ENCODE assay signal across 12 mouse cellular contexts in the genomic region with DNA sequence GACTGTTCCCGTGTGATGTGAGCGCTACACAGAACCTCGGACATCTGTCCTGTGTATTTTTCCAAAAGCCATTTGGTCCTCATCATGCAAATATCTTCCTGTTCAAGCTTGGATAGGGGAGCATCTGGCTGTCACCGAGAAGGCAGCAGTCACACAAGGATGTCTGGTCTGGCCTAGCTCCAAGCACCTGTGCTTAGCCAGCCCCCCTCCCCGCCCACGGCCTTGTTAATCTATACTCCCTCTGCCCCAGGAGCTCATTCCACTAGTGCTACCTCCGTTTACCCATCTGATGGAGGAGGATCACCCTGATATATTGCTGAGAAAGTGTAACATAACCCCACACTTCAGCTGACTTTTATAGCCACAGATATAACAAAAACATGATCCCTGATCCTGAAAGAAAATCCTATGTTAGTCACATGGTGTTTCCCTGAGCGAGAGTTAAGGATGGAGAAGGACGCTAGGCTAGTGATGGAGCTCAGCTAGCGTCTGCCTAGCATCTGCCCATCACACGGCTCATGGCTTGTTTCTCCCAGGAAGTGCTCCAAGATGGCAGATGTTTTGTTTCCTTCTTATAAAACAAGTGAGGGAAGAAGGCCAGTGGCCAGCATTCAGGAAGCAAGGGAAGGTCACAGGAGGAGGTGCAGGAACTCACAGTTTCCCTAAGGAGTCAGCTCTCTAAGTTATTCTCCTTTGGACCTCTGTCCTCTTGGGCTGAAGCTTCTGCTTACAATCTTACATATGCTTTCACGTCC.
DNase-seq lines count a peak whose midpoint lies in the region; ATAC-seq and TF ChIP-seq lines count a peak whose summit lies in the region.
"Had no signal": no experiment of that assay in that cellular context is flagged by ENCODE, and none has a peak within 500 bp of the region (broad histone marks: within the 10 kb centered on the region; RNA-seq: fewer than 3 reads in every experiment).

No protein-coding gene starts in this region.

- ATAC-seq in embryonic facial prominence, embryonic 12.5 days (ENCODE audit: insufficient number of reproducible peaks, insufficient read depth, low FRiP score, low TSS enrichment), result no peak
- ATAC-seq in kidney, postnatal 0 days (replicated peaks; ENCODE audit: low FRiP score, low read depth), result no peak
- ATAC-seq: intestine, embryonic 15.5 days had no signal

- no peak for TF ChIP-seq CTCF in kidney, postnatal 0 days (IDR thresholded peaks at IDR 0.05; ENCODE audit: low read depth)

- H3K4me1 ChIP-seq in embryonic facial prominence, embryonic 12.5 days, result peaks cover 65% of the 10 kb centered on the region
- H3K4me1 ChIP-seq in embryonic facial prominence, embryonic 10.5 days, result peaks cover 89% of the 10 kb centered on the region
- peaks cover 20% of the 10 kb centered on the region for H3K4me1 ChIP-seq in kidney, postnatal 0 days (replicated peaks; ENCODE audit: insufficient read depth, low read length)

- no peaks in the 10 kb centered on the region for H3K36me3 ChIP-seq in embryonic facial prominence, embryonic 12.5 days
- no peaks in the 10 kb centered on the region for H3K36me3 ChIP-seq in embryonic facial prominence, embryonic 10.5 days (replicated peaks)
- no peaks in the 10 kb centered on the region for H3K36me3 ChIP-seq in kidney, postnatal 0 days (ENCODE audit: insufficient read depth, low read length)
- H3K36me3 ChIP-seq: heart, embryonic 13.5 days; intestine, embryonic 15.5 days; liver, embryonic 13.5 days had no signal

- no peaks in the 10 kb centered on the region for H3K27me3 ChIP-seq in embryonic facial prominence, embryonic 12.5 days
- H3K27me3 ChIP-seq in embryonic facial prominence, embryonic 10.5 days (replicated peaks; ENCODE audit: low read depth, poor library complexity, severe bottlenecking), result no peaks in the 10 kb centered on the region
- no peaks in the 10 kb centered on the region for H3K27me3 ChIP-seq in kidney, postnatal 0 days (ENCODE audit: insufficient read depth, low read length)
- H3K27me3 ChIP-seq: heart, embryonic 13.5 days; intestine, embryonic 15.5 days; liver, embryonic 13.5 days had no signal

- no peak for DNase-seq in embryonic facial prominence, embryonic 10.5 days (ENCODE audit: low spot score)
- peak; percentile 49 for DNase-seq in kidney, postnatal 0 days (ENCODE audit: low spot score)
- DNase-seq in kidney, adult 11 months, result no peak
- peak; percentile 24 for DNase-seq in 3T3-L1 (ENCODE audit: low read depth, low spot score)
- DNase-seq in heart, postnatal 10 days, result peak; percentile 48 to 57
- DNase-seq in embryo, embryonic 10 days (ENCODE audit: low spot score), result no peak
- no peak for DNase-seq in frontal cortex, postnatal 25 days (ENCODE audit: low spot score in 2 of 2)
- DNase-seq: liver, embryonic 13.5 days; retina, postnatal 1 day had no signal

- intact Hi-C loops in heart, postnatal 10 days (cut with DNase I), result no loop called here

- WGBS in embryonic facial prominence, embryonic 12.5 days, result 44% methylated on average over 12 of the region's 12 CpGs
- WGBS in embryonic facial prominence, embryonic 10.5 days, result 68% methylated on average over 12 of the region's 12 CpGs
- WGBS in kidney, postnatal 0 days, result 37% methylated on average over 12 of the region's 12 CpGs

- no peak overlapping the region for H3K4me2 ChIP-seq in embryonic facial prominence, embryonic 12.5 days (replicated peaks)
- H3K4me2 ChIP-seq in kidney, postnatal 0 days (ENCODE audit: low read length), result no peak overlapping the region
- H3K4me2 ChIP-seq: heart, embryonic 13.5 days; intestine, embryonic 15.5 days; liver, embryonic 13.5 days had no signal

- no peak overlapping the region for H3K4me3 ChIP-seq in embryonic facial prominence, embryonic 12.5 days
- H3K4me3 ChIP-seq in embryonic facial prominence, embryonic 10.5 days, result no peak overlapping the region
- no peak overlapping the region for H3K4me3 ChIP-seq in kidney, postnatal 0 days (replicated peaks; ENCODE audit: low read depth, low read length)
- H3K4me3 ChIP-seq: heart, embryonic 13.5 days; intestine, embryonic 15.5 days; liver, embryonic 13.5 days had no signal

- H3K27ac ChIP-seq in embryonic facial prominence, embryonic 12.5 days, result peak overlapping the region; percentile 0; the same call in 1 of the 2 replicates
- no peak overlapping the region for H3K27ac ChIP-seq in embryonic facial prominence, embryonic 10.5 days (replicated peaks)
- H3K27ac ChIP-seq in kidney, postnatal 0 days, result no peak overlapping the region
- H3K27ac ChIP-seq: heart, embryonic 13.5 days; intestine, embryonic 15.5 days; liver, embryonic 13.5 days had no signal

- H3K9me3 ChIP-seq in embryonic facial prominence, embryonic 12.5 days, result no peaks in the 10 kb centered on the region
- H3K9me3 ChIP-seq in embryonic facial prominence, embryonic 10.5 days, result no peaks in the 10 kb centered on the region
- no peaks in the 10 kb centered on the region for H3K9me3 ChIP-seq in kidney, postnatal 0 days (replicated peaks; ENCODE audit: low read length)
- H3K9me3 ChIP-seq: heart, embryonic 13.5 days; intestine, embryonic 15.5 days; liver, embryonic 13.5 days had no signal

- H3K9ac ChIP-seq in embryonic facial prominence, embryonic 12.5 days, result no peak overlapping the region
- H3K9ac ChIP-seq in kidney, postnatal 0 days (ENCODE audit: low read depth, low read length), result no peak overlapping the region
- H3K9ac ChIP-seq: heart, embryonic 13.5 days; intestine, embryonic 15.5 days; liver, embryonic 13.5 days had no signal

Comparison
In these comparisons a context has a peak if more than half of its experiments do, and no peak if none do; other contexts are left out.
1. DNase-seq: peak in kidney, postnatal 0 days (single experiment), 3T3-L1 (single experiment) and heart, postnatal 10 days (2 of 2); none in embryonic facial prominence, embryonic 10.5 days (single experiment), kidney, adult 11 months (single experiment), embryo, embryonic 10 days (single experiment) and frontal cortex, postnatal 25 days (0 of 2).